Mouse (Mus musculus) urinary bladder, postnatal 14 days (tissue): ENCODE data around the gene Lrig1.

Experiments
- DNase-seq: peaks from one replicate; pipeline ENCODE4 v3.0.0; 2021; ENCODE audit warnings: low spot score

Lrig1 gene

GRCm38 (mm10) chr6:94647574-94648430 is 52.2 kb downstream of the Lrig1 start:
- peak; percentile 64 for DNase-seq

- DNase-seq = no peak
Measured at GRCm38 (mm10) chr6:94646902-94647301, 53.1 kb downstream of the Lrig1 start.

- DNase-seq = no peak
Measured at GRCm38 (mm10) chr6:94646274-94646863, 53.6 kb downstream of the Lrig1 start.

DNA sequence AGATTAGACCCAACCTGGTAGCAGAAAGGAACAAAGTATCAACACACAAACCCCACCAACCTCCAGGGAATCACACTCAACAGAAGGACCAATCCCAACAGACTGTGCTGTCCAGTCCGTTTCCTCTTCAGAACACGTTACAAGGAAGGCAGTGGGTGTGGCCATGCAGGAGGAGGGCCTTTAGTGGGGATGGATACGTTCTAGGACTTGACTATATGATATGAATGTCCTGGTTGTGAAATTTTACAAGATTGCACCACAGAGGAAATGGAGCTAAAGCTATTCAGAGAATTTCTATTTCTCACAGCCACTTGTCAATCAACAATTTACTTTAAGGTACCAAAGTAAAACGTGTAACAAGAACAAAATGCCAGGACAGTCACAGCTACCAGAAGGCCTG is 54.2 kb downstream of the Lrig1 start:
- no peak for DNase-seq

- no peak for DNase-seq
Measured at GRCm38 (mm10) chr6:94644641-94645040, 55.3 kb downstream of the Lrig1 start.

- DNase-seq = no peak
Measured at GRCm38 (mm10) chr6:94643989-94644388, 56.0 kb downstream of the Lrig1 start.

- no peak for DNase-seq
Measured at GRCm38 (mm10) chr6:94642048-94642447, 57.9 kb downstream of the Lrig1 start.

DNA sequence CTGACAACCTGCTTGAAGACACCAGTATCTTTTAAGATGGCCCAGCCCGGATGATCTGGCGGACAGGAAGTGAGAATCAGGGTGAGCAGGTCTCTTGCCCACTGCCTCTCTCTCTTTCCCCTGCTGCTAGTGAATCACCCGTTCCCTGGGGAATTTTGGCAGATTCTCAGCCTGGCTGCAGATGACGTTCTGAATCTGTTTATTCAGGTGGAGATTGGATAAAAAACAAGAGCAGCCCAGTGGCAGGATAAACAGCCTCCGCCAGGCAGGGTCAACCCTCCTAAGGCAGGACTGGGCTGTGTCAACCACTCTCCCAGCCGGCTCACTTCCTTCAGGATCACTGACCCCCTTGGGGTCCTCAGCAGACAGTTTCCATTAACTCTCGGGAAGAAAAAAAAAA is 59.7 kb downstream of the Lrig1 start:
- DNase-seq = peak; percentile 18

GRCm38 (mm10) chr6:94637024-94637434 is 62.9 kb downstream of the Lrig1 start:
- DNase-seq = no peak

DNA sequence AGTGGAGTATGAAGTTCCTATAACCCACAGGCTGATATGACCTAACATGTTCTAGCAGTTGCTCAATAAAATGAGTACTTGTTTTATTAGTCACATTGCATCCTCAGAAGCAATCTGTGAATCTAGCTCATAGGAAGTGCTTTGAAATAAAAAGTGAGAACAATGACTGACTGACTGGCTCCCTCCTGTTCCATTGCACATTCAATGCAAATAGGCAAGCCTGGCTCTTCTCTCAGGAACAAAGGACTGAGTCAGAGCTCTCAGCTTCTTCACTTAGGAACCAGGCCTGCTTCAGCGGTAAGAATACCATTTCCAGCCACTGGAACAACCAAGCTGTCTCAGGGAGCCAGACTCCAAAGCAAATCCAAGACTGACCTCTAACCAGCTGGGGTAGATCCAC is 64.6 kb downstream of the Lrig1 start:
- no peak for DNase-seq

- DNase-seq = no peak
Measured at GRCm38 (mm10) chr6:94634710-94635109, 65.2 kb downstream of the Lrig1 start.

GRCm38 (mm10) chr6:94634274-94634673 is 65.7 kb downstream of the Lrig1 start:
- no peak for DNase-seq

DNA sequence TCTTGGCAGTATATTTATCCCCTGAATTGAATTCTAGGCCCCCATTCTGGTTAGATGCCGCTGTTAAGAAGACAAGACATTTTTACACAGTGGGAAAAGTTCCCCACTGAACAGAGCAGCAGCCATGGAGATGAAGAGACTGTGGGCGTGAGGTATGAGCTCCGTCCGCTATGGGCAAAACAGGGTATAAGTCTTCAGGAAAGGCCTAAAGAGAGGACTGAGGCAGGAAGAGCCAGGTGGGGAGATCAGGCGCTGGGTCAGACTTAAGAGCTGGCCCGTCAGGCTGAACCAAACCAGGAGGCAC is 68.2 kb downstream of the Lrig1 start:
- no peak for DNase-seq

DNA sequence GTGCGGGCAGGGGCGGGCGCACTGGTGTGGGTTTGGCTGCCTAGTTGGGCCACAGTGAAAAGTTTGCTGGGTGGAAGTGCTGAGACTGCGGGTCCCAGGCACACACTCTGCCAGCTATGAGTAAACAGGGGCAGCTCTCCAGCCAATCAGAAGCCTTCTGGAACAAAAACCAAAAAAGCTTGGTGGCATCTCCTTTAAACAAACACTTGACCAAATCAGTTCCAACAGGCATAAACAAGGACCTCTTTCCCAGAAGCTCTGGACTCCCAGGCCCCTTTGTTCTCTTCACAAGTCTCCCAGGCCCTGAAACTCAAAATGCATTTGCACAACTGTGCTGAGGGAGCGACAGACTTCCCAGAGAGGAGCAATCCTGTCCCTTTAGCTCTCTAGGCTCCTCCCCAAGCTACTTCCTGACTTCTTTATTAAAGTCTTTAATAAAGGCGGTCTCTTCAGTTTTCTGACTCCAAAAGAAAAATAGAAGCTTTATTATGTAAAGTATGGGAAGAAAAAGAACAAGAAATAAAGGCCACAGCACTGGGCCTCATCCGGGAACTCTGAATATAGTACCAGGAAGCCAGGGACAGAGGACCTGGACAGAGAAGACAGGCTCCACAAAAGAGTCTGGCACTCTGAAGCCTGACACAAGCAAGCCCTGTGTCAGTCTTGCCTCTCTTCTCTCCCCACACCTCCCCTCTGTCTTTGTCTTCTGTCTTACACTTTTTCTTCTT is 68.7 kb downstream of the Lrig1 start:
- no peak for DNase-seq

- DNase-seq = no peak
Measured at GRCm38 (mm10) chr6:94628787-94629186, 71.2 kb downstream of the Lrig1 start.

DNA sequence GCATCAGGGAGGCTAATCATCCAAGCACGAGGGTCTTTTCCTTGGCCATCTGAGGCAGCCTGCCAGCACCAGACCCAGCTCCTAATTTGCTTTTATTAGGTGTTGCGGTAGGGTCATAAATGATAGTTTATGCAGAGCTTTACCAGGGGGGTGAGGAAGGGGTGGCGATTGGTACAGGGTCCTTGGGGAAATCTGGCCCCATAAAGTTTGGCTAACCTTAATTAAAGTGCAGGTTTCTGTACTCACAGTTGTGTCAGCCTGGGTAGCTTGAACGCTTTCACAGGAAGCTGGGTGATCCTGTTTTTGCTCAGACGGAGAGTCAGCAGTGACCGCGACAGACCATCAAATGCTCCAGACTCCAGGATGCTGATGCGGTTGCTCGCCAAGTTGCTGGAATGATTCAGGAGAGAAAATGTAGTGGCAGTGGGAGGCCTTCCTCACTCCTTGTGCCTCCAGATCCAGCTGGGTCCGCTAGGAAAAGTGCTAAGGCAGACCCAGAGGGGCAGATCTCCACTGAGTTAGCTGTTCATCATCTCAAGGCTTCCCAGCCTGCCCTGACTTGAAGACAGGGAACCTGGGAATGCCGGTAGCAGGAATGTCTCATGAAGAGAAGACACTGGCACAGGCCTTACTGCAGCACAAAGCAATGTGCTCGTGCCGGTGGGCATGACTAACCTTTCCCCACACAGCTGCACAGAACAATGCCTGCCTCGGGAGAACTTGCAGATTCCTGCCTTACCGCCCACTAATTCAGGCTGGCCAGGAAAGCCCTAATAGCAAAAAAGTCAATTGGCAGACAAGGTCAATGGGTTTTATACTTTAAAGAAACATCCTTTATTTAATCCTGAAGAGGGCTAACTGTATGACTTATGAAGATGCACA is 72.0 kb downstream of the Lrig1 start:
- no peak for DNase-seq

- DNase-seq = no peak
Measured at GRCm38 (mm10) chr6:94626807-94627206, 73.2 kb downstream of the Lrig1 start.

DNA sequence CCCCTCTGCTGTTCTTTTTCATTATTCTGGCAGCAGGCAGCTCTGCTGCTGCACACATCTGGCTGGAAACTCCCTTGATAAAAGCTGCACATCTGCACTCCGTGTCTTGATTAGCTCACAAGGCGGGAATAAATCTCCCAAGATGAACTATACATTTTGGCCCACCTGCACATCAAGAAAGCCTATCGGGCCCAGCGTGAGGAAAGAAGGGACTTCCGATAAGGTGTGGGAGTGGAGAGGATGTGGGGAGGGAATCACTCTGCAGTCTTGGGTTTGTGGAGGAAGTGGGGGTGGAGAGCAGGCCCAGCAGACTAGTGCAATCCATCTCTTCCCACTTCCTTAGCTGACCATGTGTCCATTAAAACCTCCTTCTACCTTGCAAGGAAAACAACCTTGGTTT is 74.1 kb downstream of the Lrig1 start:
- no peak for DNase-seq

DNA sequence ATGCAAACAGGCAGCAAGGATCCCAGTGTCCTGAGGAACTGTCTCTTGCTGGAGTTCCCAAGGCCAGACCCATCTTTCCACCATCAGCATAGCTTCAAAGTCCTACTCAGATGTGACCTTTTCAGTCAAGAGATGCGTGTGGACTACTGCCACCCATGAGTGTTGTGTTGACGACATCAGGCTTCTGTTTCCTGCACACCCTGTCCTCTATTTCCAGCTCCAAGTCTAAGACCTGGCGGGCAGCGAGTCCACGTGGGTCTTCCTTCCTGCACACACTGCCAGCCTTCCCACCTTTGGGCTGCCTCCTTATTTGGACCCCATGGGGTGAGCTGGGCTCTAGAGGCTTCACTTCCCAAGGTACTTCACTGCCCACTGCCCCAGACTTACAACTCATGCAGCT is 75.4 kb downstream of the Lrig1 start:
- DNase-seq = no peak

GRCm38 (mm10) chr6:94622983-94623382 is 77.0 kb downstream of the Lrig1 start:
- DNase-seq = peak; percentile 68

GRCm38 (mm10) chr6:94620801-94621301 is 79.1 kb downstream of the Lrig1 start:
- DNase-seq = peak; percentile 34

GRCm38 (mm10) chr6:94620287-94620686 is 79.7 kb downstream of the Lrig1 start:
- DNase-seq = no peak
